Mouse (Mus musculus): ENCODE measurements around the gene Fmo2.

DNA sequence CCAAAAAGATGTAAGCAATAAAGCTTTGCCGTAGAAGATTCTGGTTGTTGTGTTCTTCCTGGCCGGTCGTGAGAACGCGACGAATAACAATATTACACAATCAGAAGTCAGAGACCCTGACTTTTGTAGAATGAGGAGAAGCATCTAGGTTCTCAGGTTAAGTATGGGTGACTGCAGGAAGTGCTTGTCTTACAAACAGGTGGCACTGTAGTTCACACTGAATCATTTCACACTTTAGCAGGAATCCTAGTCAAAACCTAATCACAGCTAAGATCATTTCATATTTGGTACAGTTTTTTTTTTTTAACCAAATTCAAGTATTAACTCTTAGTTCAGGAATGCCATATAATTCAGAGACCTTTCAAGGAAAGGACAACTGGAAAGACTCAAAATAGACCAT lies 51.0 kb downstream of the Fmo2 start:
- TF ChIP-seq POLR2A (IDR thresholded peaks at IDR 0.05; ENCODE audit: low read depth, low read length), result no peak
- no peak for TF ChIP-seq CTCF (IDR thresholded peaks at IDR 0.05; ENCODE audit: extremely low read depth, insufficient read depth, insufficient read length, insufficient replicate concordance)
